Mouse (Mus musculus): ENCODE measurements at regions not wholly inside any gene's neighbourhood (a gene's known extent, or its start where the extent isn't known, plus 50 kb on each side); places are given as distances from the start of the nearest gene placed in this dataset.

DNA sequence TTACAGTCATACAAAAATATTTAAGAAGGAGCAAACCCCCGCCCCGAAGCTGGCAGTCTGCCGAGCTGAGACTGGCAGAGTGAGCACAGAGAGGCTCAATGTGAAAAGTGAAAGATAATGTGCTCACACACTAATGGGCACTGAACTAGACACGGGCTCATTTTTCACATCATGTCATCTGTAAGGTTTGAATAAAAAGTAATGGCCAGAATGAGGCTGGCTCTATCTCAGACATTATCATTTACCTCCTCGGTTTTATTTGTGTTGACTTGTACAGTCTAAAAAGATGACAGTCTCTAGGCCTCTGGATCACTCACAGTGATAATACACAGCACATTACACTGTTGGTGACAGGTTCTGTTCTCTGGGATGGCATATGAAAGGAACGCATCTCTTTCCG, 791.7 kb downstream of the Kcnj3 start:
- Histone ChIP-seq H3K36me3 (ENCODE audit: insufficient read depth, low read length) (no peaks in the 10 kb centered on the region), H3K27me3 (ENCODE audit: insufficient read depth, low read length) (no peaks in the 10 kb centered on the region), H3K4me1 (ENCODE audit: insufficient read depth, low read length) (no peaks in the 10 kb centered on the region), H3K27ac (no peak overlapping the region), H3K4me3 (ENCODE audit: low read length) (no peak overlapping the region), H3K9ac (replicated peaks; ENCODE audit: low read length) (no peak overlapping the region), H3K4me2 (ENCODE audit: low read depth, low read length) (no peak overlapping the region), H3K9me3 (ENCODE audit: low read length) (no peaks in the 10 kb centered on the region)
- no peak for TF ChIP-seq CTCF (IDR thresholded peaks at IDR 0.05; ENCODE audit: low read depth)
- ATAC-seq, result 0 out of 2 replicates have a peak, but pooled peaks have one; percentile 24
- WGBS, result 57% methylated on average over 7 of the region's 7 CpGs
- DNase-seq (ENCODE audit: low spot score), result peak; percentile 16

DNA sequence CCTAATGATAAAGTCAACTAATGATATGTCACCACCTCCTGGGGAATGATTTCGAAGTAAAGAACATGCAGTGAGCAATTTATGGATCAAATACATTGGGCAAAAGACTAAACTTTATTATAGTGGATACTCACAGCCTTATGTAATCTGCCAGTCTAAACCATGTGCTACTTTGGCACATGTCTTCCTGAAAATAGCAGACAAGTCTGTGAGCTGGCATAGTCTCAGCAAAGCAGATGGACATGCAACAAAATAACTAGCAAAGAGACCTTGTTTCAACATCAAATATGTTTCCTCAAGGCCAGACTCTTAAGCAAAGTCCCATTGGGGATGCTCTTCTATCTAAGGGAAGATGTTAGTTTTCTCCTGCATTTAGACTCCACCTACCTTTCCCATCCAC, 797.3 kb downstream of the Kcnj3 start:
- H3K9ac ChIP-seq (replicated peaks; ENCODE audit: low read length), result no peak overlapping the region
- TF ChIP-seq CTCF (IDR thresholded peaks at IDR 0.05; ENCODE audit: low read depth), result no peak
- DNase-seq (ENCODE audit: low spot score) (no peak), ATAC-seq (no peak)
- no peaks in the 10 kb centered on the region for H3K36me3 ChIP-seq (ENCODE audit: insufficient read depth, low read length)
- WGBS, result 78% methylated on average over 1 of the region's 1 CpGs
- no peaks in the 10 kb centered on the region for H3K9me3 ChIP-seq (ENCODE audit: low read length)
- H3K4me3 ChIP-seq (ENCODE audit: low read length), result no peak overlapping the region
- no peak overlapping the region for H3K27ac ChIP-seq
- H3K4me2 ChIP-seq (ENCODE audit: low read depth, low read length), result no peak overlapping the region
- H3K4me1 ChIP-seq (ENCODE audit: insufficient read depth, low read length), result no peaks in the 10 kb centered on the region
- no peaks in the 10 kb centered on the region for H3K27me3 ChIP-seq (ENCODE audit: insufficient read depth, low read length)

DNA sequence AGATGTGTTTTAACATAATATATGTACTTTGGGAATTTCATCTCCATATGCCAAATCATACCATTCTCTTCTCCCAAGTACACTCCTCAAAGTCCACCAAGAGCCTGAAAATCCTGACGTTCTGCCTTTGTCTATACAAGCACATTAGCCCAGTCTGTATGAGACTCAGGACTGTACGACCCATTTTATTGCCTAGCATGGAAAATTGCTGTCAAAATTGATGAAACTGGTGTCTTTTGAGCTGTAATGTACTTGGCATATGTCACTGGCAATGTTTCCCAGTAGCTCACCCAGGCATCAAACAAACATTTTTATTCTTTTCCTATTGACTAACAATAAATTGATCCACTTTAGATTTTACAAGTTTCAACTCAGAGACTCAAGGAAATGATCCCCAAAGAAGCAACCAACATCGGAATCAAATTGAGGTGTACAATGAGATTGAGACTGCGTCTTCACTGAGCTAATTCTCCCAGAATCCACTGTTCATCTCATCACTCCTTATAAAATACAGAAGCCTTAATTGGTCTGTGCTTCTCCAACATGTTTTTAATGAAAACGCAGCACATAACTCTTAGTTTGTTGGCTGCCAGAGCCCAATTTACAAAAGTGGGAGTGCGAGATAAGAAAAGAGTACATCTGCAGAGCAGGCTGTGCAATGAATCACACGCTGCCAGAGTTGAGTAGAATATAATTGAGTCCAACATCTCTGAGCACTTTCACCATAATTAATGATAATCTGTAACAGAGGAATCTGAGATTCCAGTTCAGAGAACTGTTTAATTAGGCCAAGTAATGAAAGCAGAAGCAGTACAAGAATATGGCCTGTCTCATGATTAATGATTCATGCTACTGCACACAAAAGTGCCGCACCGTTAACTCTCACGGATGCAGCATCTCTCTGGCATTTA, 821.5 kb downstream of the Kcnj3 start:
- TF ChIP-seq CTCF (IDR thresholded peaks at IDR 0.05; ENCODE audit: low read depth), result no peak
- no peak overlapping the region for H3K27ac ChIP-seq
- ATAC-seq (no peak), DNase-seq (ENCODE audit: low spot score) (peak; percentile 27)
- H3K9me3 ChIP-seq (ENCODE audit: low read length), result no peaks in the 10 kb centered on the region
- no peak overlapping the region for H3K4me2 ChIP-seq (ENCODE audit: low read depth, low read length)
- WGBS, result 55% methylated on average over 10 of the region's 10 CpGs
- no peaks in the 10 kb centered on the region for H3K27me3 ChIP-seq (ENCODE audit: insufficient read depth, low read length)
- H3K9ac ChIP-seq (replicated peaks; ENCODE audit: low read length), result no peak overlapping the region
- H3K4me3 ChIP-seq (ENCODE audit: low read length), result no peak overlapping the region
- H3K36me3 ChIP-seq (ENCODE audit: insufficient read depth, low read length), result no peaks in the 10 kb centered on the region
- no peaks in the 10 kb centered on the region for H3K4me1 ChIP-seq (ENCODE audit: insufficient read depth, low read length)

DNA sequence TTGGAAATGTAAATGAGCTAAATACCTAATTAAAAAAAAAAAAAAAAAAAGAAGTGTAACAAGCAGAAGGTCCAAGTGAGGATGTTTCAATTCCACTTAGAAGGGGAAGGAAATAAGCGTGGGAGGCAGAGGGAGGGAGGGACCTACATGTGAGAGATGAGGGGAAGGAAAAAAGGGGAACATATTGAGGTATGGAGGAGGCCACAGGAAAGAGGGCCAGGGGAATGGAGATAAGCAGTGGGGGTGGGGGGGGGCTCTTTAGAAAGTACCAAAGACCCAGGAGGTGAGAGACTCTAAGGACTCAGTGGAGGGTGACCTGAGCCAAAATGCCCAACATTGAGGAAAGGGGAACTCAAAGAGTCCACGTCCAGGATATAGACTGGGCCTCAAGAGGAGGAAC, 818.9 kb downstream of the Nr4a2 start:
- no peak overlapping the region for H3K27ac ChIP-seq
- no peaks in the 10 kb centered on the region for H3K9me3 ChIP-seq (ENCODE audit: low read length)
- H3K9ac ChIP-seq (replicated peaks; ENCODE audit: low read length), result no peak overlapping the region
- no peaks in the 10 kb centered on the region for H3K27me3 ChIP-seq (ENCODE audit: insufficient read depth, low read length)
- 90% methylated on average over 2 of the region's 2 CpGs for WGBS
- no peak for TF ChIP-seq CTCF (IDR thresholded peaks at IDR 0.05; ENCODE audit: low read depth)
- no peaks in the 10 kb centered on the region for H3K36me3 ChIP-seq (ENCODE audit: insufficient read depth, low read length)
- ATAC-seq (no peak), DNase-seq (ENCODE audit: low spot score) (no peak)
- no peak overlapping the region for H3K4me3 ChIP-seq (ENCODE audit: low read length)
- no peak overlapping the region for H3K4me2 ChIP-seq (ENCODE audit: low read depth, low read length)
- H3K4me1 ChIP-seq (ENCODE audit: insufficient read depth, low read length), result no peaks in the 10 kb centered on the region

DNA sequence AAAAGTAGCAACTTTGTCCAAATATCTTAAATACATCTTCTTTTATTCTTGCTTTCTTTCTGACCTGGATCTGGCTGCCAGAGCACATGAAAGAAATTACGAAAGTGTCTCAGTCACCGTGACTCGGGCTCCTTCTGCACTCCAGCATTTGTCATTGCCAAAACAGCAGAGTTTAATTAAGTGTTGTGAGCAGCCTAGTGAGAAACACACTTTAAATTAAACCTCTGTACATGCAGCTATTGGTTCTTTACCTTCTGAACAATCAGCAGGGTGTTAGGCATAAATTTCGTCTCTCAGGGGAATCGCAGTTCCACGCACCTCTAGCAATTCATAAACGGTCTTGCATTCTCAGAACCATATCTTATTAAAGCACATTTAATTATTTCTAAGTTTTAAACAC, 802.1 kb downstream of the Nr4a2 start:
- H3K4me3 ChIP-seq (ENCODE audit: low read length), result no peak overlapping the region
- H3K27ac ChIP-seq, result no peak overlapping the region
- H3K27me3 ChIP-seq (ENCODE audit: insufficient read depth, low read length), result no peaks in the 10 kb centered on the region
- no peaks in the 10 kb centered on the region for H3K9me3 ChIP-seq (ENCODE audit: low read length)
- no peak for ATAC-seq
- H3K4me2 ChIP-seq (ENCODE audit: low read depth, low read length), result peak overlapping the region; percentile 33; the same call in 1 of the 2 replicates
- 24% methylated on average over 7 of the region's 7 CpGs for WGBS
- H3K4me1 ChIP-seq (ENCODE audit: insufficient read depth, low read length), result no peaks in the 10 kb centered on the region
- H3K36me3 ChIP-seq (ENCODE audit: insufficient read depth, low read length), result no peaks in the 10 kb centered on the region
- peak; percentile 6 for DNase-seq (ENCODE audit: low spot score)
- no peak overlapping the region for H3K9ac ChIP-seq (replicated peaks; ENCODE audit: low read length)
- TF ChIP-seq CTCF (IDR thresholded peaks at IDR 0.05; ENCODE audit: low read depth), result no peak

DNA sequence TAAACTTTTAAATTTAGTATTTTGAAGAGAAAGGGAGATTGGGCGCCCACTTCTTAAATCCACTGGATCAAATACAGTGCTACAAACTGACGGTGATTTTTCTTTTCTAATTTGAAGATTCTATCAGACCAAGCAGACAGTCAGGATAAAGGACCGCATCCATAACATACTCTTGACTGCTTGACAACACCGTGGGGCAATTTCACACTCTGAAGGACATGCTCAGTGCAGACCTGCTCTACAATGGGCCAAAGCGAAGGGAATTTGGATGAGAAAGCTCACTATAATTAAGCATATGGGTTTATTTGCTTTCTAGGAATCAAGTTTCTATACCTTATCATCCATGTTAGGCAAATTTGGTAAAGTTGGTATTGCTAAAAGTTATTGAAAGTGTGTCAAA, 801.3 kb downstream of the Nr4a2 start:
- no peak for DNase-seq (ENCODE audit: low spot score)
- no peak for ATAC-seq
- Histone ChIP-seq H3K4me3 (ENCODE audit: low read length) (no peak overlapping the region), H3K36me3 (ENCODE audit: insufficient read depth, low read length) (no peaks in the 10 kb centered on the region), H3K9me3 (ENCODE audit: low read length) (no peaks in the 10 kb centered on the region), H3K27ac (no peak overlapping the region), H3K27me3 (ENCODE audit: insufficient read depth, low read length) (no peaks in the 10 kb centered on the region), H3K4me1 (ENCODE audit: insufficient read depth, low read length) (no peaks in the 10 kb centered on the region), H3K4me2 (ENCODE audit: low read depth, low read length) (no peak overlapping the region), H3K9ac (replicated peaks; ENCODE audit: low read length) (no peak overlapping the region)
- 52% methylated on average over 5 of the region's 5 CpGs for WGBS
- no peak for TF ChIP-seq CTCF (IDR thresholded peaks at IDR 0.05; ENCODE audit: low read depth)

DNA sequence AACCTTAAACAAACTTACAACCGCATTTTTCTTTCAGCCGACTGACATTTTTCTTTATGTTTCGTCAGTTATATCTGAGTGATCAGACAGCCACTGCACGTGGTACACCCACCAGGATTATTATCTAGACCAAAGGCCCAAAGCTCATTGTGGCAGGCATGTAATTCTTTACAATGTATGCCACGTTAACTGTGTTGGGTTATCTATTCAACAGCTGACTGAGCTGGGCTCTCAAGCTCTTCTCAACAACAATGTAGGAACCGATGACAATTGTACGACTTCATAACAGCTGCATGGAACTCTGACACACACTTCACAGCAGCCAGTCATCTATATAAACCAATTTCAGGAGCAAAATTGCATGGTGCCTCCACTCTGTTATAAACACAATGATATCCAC, 787.8 kb downstream of the Nr4a2 start:
- ATAC-seq (no peak), DNase-seq (ENCODE audit: low spot score) (no peak)
- whole genome bisulfite sequencing, result 34% methylated on average over 7 of the region's 7 CpGs
- H3K4me3 ChIP-seq (ENCODE audit: low read length), result no peak overlapping the region
- no peak for TF ChIP-seq CTCF (IDR thresholded peaks at IDR 0.05; ENCODE audit: low read depth)
- no peak overlapping the region for H3K9ac ChIP-seq (replicated peaks; ENCODE audit: low read length)
- H3K27me3 ChIP-seq (ENCODE audit: insufficient read depth, low read length), result no peaks in the 10 kb centered on the region
- no peaks in the 10 kb centered on the region for H3K36me3 ChIP-seq (ENCODE audit: insufficient read depth, low read length)
- H3K4me1 ChIP-seq (ENCODE audit: insufficient read depth, low read length), result no peaks in the 10 kb centered on the region
- H3K9me3 ChIP-seq (ENCODE audit: low read length), result no peaks in the 10 kb centered on the region
- no peak overlapping the region for H3K27ac ChIP-seq
- no peak overlapping the region for H3K4me2 ChIP-seq (ENCODE audit: low read depth, low read length)

All from hindbrain, postnatal 0 days (tissue).